Mouse (Mus musculus) hindbrain, embryonic 14.5 days (tissue): ENCODE measurements around the gene Dnase1l1. TPM values are rescaled to one million over a fixed set of nuclear protein-coding genes. Genes with fewer than 3 reads are reported as not detected.

Experiments
- ATAC-seq: fragments of 200-750 bp; cut with Nextera tagmentation; 2 replicates; pipeline ENCODE4 v1.8.0; 2017; ENCODE audit warnings: moderate number of reproducible peaks, mild to moderate bottlenecking, moderate TSS enrichment, moderate library complexity; ENCODE audit not compliant: low FRiP score
- DNase-seq: peaks from one replicate; pipeline ENCODE4 v3.0.0-alpha.2; 2015; ENCODE audit warnings: low spot score
- H3K27ac ChIP-seq: fragments of 300-500 bp; sonication (generic); 2 replicates; pipeline ENCODE4 v1.5.1; 2014; ENCODE audit warnings: mild to moderate bottlenecking, moderate library complexity
- H3K27me3 ChIP-seq: fragments of 300-500 bp; sonication (generic); 2 replicates; pipeline ENCODE4 v1.6.1; 2014; ENCODE audit warnings: mild to moderate bottlenecking, low read length, mixed read lengths; ENCODE audit not compliant: control insufficient read depth, insufficient read depth
- H3K36me3 ChIP-seq: fragments of 300-500 bp; sonication (generic); replicated peaks from 2 replicates; pipeline ENCODE4 v1.6.1; 2014; ENCODE audit not compliant: control insufficient read depth, insufficient read depth
- H3K4me1 ChIP-seq: fragments of 300-500 bp; sonication (generic); replicated peaks from 2 replicates; pipeline ENCODE4 v1.6.1; 2014; ENCODE audit warnings: antibody characterized with exemption, low read length, mixed read lengths; ENCODE audit not compliant: control insufficient read depth, insufficient read depth
- H3K4me2 ChIP-seq: fragments of 300-500 bp; sonication (generic); replicated peaks from 2 replicates; pipeline ENCODE4 v1.6.1; 2014; ENCODE audit warnings: mild to moderate bottlenecking, moderate library complexity
- H3K4me3 ChIP-seq: fragments of 300-500 bp; sonication (generic); replicated peaks from 2 replicates; pipeline ENCODE4 v1.5.1; 2014; ENCODE audit warnings: mild to moderate bottlenecking, low read length
- H3K9ac ChIP-seq: fragments of 300-500 bp; sonication (generic); 2 replicates; pipeline ENCODE4 v1.6.1; 2014
- H3K9me3 ChIP-seq: fragments of 300-500 bp; sonication (generic); 2 replicates; pipeline ENCODE4 v1.6.1; 2016; ENCODE audit warnings: low read length; ENCODE audit not compliant: control insufficient read depth
- WGBS: fragments of 180-500 bp; shearing (Covaris S2); extraction: QIAGEN DNeasy Blood & Tissue Kit; methylation state at CpG from one replicate; pipeline ENCODE4 v1.1.7; 2014; 5-methylcytosine and 5-hydroxymethylcytosine counted together
- polyA plus RNA-seq: library from polyadenylated mRNA; unstranded; fragments of >200 nt; fragmentation: Nextera tagmentation; extraction: Ambion mirVana; gene quantifications from 2 replicates; pipeline ENCODE4 v1.2.1, GENCODE M21; 2014

The Dnase1l1 gene
- polyA plus RNA-seq, 1 experiment from 2014 or later: 3.6 TPM

- DNase-seq: peak; percentile 90
- H3K36me3 ChIP-seq: peaks cover 16% of the 10 kb centered on the region
- H3K9ac ChIP-seq: peak within 1 kb of the TSS; percentile 75
- no peaks in the 10 kb centered on the region for H3K9me3 ChIP-seq
- H3K4me3 ChIP-seq: peak within 1 kb of the TSS; percentile 58
- H3K4me2 ChIP-seq: peak within 1 kb of the TSS; percentile 67
- peak; percentile 95 for ATAC-seq
- H3K27me3 ChIP-seq: no peaks in the 10 kb centered on the region
- 17% methylated on average over 42 of the region's 42 CpGs for WGBS
- peak within 1 kb of the TSS; percentile 96 for H3K27ac ChIP-seq
- H3K4me1 ChIP-seq: no peaks in the 10 kb centered on the region; the same call in 1 of the 2 replicates
Measured at GRCm38 (mm10) chrX:74270062-74270901, 11.9 kb downstream of the Dnase1l1 start, which contains the start of gene Rpl10. Gene Rpl10 (plus strand): TSS chrX:74270812.

- DNase-seq (no peak), ATAC-seq (peak; percentile 17; the same call in 1 of the 2 replicates)
- Histone ChIP-seq H3K27ac (peak overlapping the region; percentile 96), H3K4me2 (peak overlapping the region; percentile 55), H3K4me1 (no peaks in the 10 kb centered on the region; the same call in 1 of the 2 replicates), H3K9ac (peak overlapping the region; percentile 59), H3K4me3 (peak overlapping the region; percentile 58), H3K27me3 (no peaks in the 10 kb centered on the region), H3K36me3 (peaks cover 16% of the 10 kb centered on the region), H3K9me3 (no peaks in the 10 kb centered on the region)
- 33% methylated on average over 3 of the region's 3 CpGs for WGBS
Measured at GRCm38 (mm10) chrX:74269736-74270061, 12.4 kb downstream of the Dnase1l1 start.

- H3K4me1 ChIP-seq: peaks cover 6% of the 10 kb centered on the region
- no peaks in the 10 kb centered on the region for H3K9me3 ChIP-seq
- H3K4me2 ChIP-seq: no peak overlapping the region
- WGBS: 98% methylated on average over 3 of the region's 3 CpGs
- H3K4me3 ChIP-seq: no peak overlapping the region
- no peak for DNase-seq
- peaks cover 15% of the 10 kb centered on the region for H3K36me3 ChIP-seq
- no peak overlapping the region for H3K9ac ChIP-seq
- H3K27me3 ChIP-seq: no peaks in the 10 kb centered on the region
- no peak for ATAC-seq
- no peak overlapping the region for H3K27ac ChIP-seq
Measured at GRCm38 (mm10) chrX:74257746-74258145, 24.4 kb downstream of the Dnase1l1 start.

- H3K9ac ChIP-seq: peak overlapping the region; percentile 75
- H3K27me3 ChIP-seq: no peaks in the 10 kb centered on the region
- ATAC-seq: no peak; the same call in 1 of the 2 replicates
- peak overlapping the region; percentile 67 for H3K4me2 ChIP-seq
- H3K4me1 ChIP-seq: peaks cover 6% of the 10 kb centered on the region
- no peak for DNase-seq
- no peaks in the 10 kb centered on the region for H3K9me3 ChIP-seq
- 24% methylated on average over 29 of the region's 31 CpGs for WGBS
- peak overlapping the region; percentile 54 for H3K4me3 ChIP-seq
- H3K36me3 ChIP-seq: peaks cover 15% of the 10 kb centered on the region
- peak overlapping the region; percentile 90 for H3K27ac ChIP-seq
Measured at GRCm38 (mm10) chrX:74254888-74255565, 27.1 kb downstream of the Dnase1l1 start.

- peak within 1 kb of the TSS; percentile 75 for H3K9ac ChIP-seq
- H3K36me3 ChIP-seq: peaks cover 15% of the 10 kb centered on the region
- H3K27ac ChIP-seq: peak within 1 kb of the TSS; percentile 90
- peaks cover 6% of the 10 kb centered on the region for H3K4me1 ChIP-seq
- H3K4me2 ChIP-seq: peak within 1 kb of the TSS; percentile 67
- H3K9me3 ChIP-seq: no peaks in the 10 kb centered on the region
- no peaks in the 10 kb centered on the region for H3K27me3 ChIP-seq
- peak within 1 kb of the TSS; percentile 54 for H3K4me3 ChIP-seq
- 23% methylated on average over 39 of the region's 39 CpGs for WGBS
- DNase-seq: peak; percentile 87
- peak; percentile 96 for ATAC-seq
Measured at GRCm38 (mm10) chrX:74254153-74254887, 27.8 kb downstream of the Dnase1l1 start, which contains the start of gene Emd. Gene Emd (plus strand): TSS chrX:74254687.

GRCm38 (mm10) chrX:74249615-74250014 is 32.5 kb downstream of the Dnase1l1 start, which contains the start of gene Flna:
Gene Flna (minus strand): TSS chrX:74249820.
- H3K27ac ChIP-seq: peak within 1 kb of the TSS; percentile 59
- WGBS: 21% methylated on average over 36 of the region's 38 CpGs
- H3K9me3 ChIP-seq: no peaks in the 10 kb centered on the region
- peak within 1 kb of the TSS; percentile 35 for H3K4me3 ChIP-seq
- H3K9ac ChIP-seq: peak within 1 kb of the TSS; percentile 60
- H3K36me3 ChIP-seq: no peaks in the 10 kb centered on the region
- H3K27me3 ChIP-seq: no peaks in the 10 kb centered on the region
- DNase-seq: peak; percentile 48
- peak within 1 kb of the TSS; percentile 57 for H3K4me2 ChIP-seq
- no peaks in the 10 kb centered on the region for H3K4me1 ChIP-seq
- ATAC-seq: no peak

GRCm38 (mm10) chrX:74248651-74249050 is 33.5 kb downstream of the Dnase1l1 start:
- no peaks in the 10 kb centered on the region for H3K36me3 ChIP-seq
- WGBS: 14% methylated on average over 3 of the region's 3 CpGs
- H3K4me3 ChIP-seq: no peak overlapping the region
- no peak for ATAC-seq
- no peak overlapping the region for H3K9ac ChIP-seq
- peak; percentile 68 for DNase-seq
- H3K27me3 ChIP-seq: no peaks in the 10 kb centered on the region
- H3K4me2 ChIP-seq: peak overlapping the region; percentile 57
- H3K4me1 ChIP-seq: peaks cover 5% of the 10 kb centered on the region; the same call in 1 of the 2 replicates
- no peaks in the 10 kb centered on the region for H3K9me3 ChIP-seq
- H3K27ac ChIP-seq: no peak overlapping the region

GRCm38 (mm10) chrX:74246693-74247092 is 35.4 kb downstream of the Dnase1l1 start:
- no peaks in the 10 kb centered on the region for H3K9me3 ChIP-seq
- H3K4me1 ChIP-seq: peaks cover 13% of the 10 kb centered on the region; the same call in 1 of the 2 replicates
- H3K4me2 ChIP-seq: peak overlapping the region; percentile 74
- H3K27ac ChIP-seq: peak overlapping the region; percentile 67
- DNase-seq: no peak
- no peaks in the 10 kb centered on the region for H3K27me3 ChIP-seq
- H3K36me3 ChIP-seq: peaks cover 14% of the 10 kb centered on the region
- H3K4me3 ChIP-seq: peak overlapping the region; percentile 61
- H3K9ac ChIP-seq: peak overlapping the region; percentile 51
- WGBS: 19% methylated on average over 14 of the region's 15 CpGs
- ATAC-seq: peak; percentile 7
